In the genomic region with DNA sequence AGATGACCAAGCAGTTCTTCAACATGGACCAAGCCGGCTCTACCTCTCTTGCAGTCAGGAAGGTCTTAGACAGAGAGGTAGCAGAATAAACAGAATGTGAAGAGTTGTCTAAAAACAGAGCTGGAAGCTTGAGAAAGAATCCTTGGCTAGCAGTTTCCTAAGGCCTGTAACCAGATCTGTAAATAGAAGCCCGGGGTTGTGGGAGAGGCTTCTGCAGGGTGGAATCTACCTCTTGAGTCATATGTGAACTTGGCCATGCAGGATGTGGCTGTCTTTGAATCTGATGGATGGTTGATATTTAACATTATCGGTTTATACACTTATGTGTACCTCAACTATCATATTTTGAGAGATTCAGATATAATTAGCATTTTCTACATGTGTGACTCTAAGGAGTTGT, we compare ENCODE assay signal across 14 mouse cellular contexts.
DNase-seq lines count a peak whose midpoint lies in the region; ATAC-seq and TF ChIP-seq lines count a peak whose summit lies in the region.
"Had no signal": no experiment of that assay in that cellular context is flagged by ENCODE, and none has a peak within 500 bp of the region (broad histone marks: within the 10 kb centered on the region; RNA-seq: fewer than 3 reads in every experiment).

No protein-coding gene starts in this region.

- no peak for TF ChIP-seq CTCF in kidney, adult 2 months (conservative IDR thresholded peaks at IDR 0.05; ENCODE audit: insufficient read depth, insufficient read length, low read depth, low read length)
- TF ChIP-seq CTCF in bone marrow macrophage, adult 2 months (IDR thresholded peaks at IDR 0.05; ENCODE audit: low read depth, low read length), result no peak

- intact Hi-C loops in heart, postnatal 10 days (cut with DNase I), result no loop called here

- H3K27me3 ChIP-seq in kidney, adult 2 months (replicated peaks; ENCODE audit: control insufficient read depth, insufficient read depth, low read length), result no peaks in the 10 kb centered on the region
- no peaks in the 10 kb centered on the region for H3K27me3 ChIP-seq in hindbrain, embryonic 12.5 days
- H3K27me3 ChIP-seq: hindbrain, embryonic 13.5 days had no signal

- TF ChIP-seq POLR2A in kidney, adult 2 months (IDR thresholded peaks at IDR 0.05; ENCODE audit: low read depth, low read length), result no peak
- TF ChIP-seq POLR2A in bone marrow macrophage, adult 2 months (IDR thresholded peaks at IDR 0.05; ENCODE audit: borderline replicate concordance, low read depth, low read length), result no peak

- H3K9ac ChIP-seq in hindbrain, embryonic 12.5 days, result no peak overlapping the region
- H3K9ac ChIP-seq: hindbrain, embryonic 13.5 days had no signal

- DNase-seq in heart, adult 11 months, result peak; percentile 58
- no peak for DNase-seq in heart, postnatal 10 days
- DNase-seq in kidney, adult 2 months, result no peak
- DNase-seq in kidney, postnatal 10 days, result no peak
- DNase-seq in 3T3-L1 (ENCODE audit: low read depth, low spot score), result peak; percentile 75
- DNase-seq in thymus, postnatal 0 days (ENCODE audit: low spot score), result no peak
- DNase-seq: cerebellum, adult 9-10 months; gastrocnemius, postnatal 10 days; layer of hippocampus, adult 9-11 months had no signal

- 53% methylated on average over 3 of the region's 3 CpGs for WGBS in kidney, adult 2 months
- WGBS in hindbrain, embryonic 12.5 days, result 78% methylated on average over 3 of the region's 3 CpGs

- H3K36me3 ChIP-seq in kidney, adult 2 months (ENCODE audit: control insufficient read depth, insufficient read depth, low read length), result no peaks in the 10 kb centered on the region
- H3K36me3 ChIP-seq in hindbrain, embryonic 12.5 days, result no peaks in the 10 kb centered on the region
- H3K36me3 ChIP-seq: G1E; hindbrain, embryonic 13.5 days had no signal

- no peaks in the 10 kb centered on the region; the same call in 1 of the 2 replicates for H3K4me1 ChIP-seq in kidney, adult 2 months (ENCODE audit: control insufficient read depth, insufficient read depth, low read length)
- peaks cover 31% of the 10 kb centered on the region for H3K4me1 ChIP-seq in bone marrow macrophage, adult 2 months (ENCODE audit: control insufficient read depth, insufficient read depth, low read length)
- H3K4me1 ChIP-seq in hindbrain, embryonic 12.5 days, result no peaks in the 10 kb centered on the region
- H3K4me1 ChIP-seq: hindbrain, embryonic 13.5 days had no signal

- no peak overlapping the region for H3K4me2 ChIP-seq in hindbrain, embryonic 12.5 days (replicated peaks)
- H3K4me2 ChIP-seq: hindbrain, embryonic 13.5 days had no signal

- no peaks in the 10 kb centered on the region for H3K9me3 ChIP-seq in hindbrain, embryonic 12.5 days (replicated peaks)
- H3K9me3 ChIP-seq: G1E; hindbrain, embryonic 13.5 days had no signal

- 0 out of 2 replicates have a peak overlapping the region, but pooled peaks have one; percentile 52 for H3K27ac ChIP-seq in kidney, adult 2 months (ENCODE audit: insufficient read depth, low read depth, low read length)
- H3K27ac ChIP-seq in bone marrow macrophage, adult 2 months (ENCODE audit: insufficient read depth, low read depth, low read length), result peak overlapping the region; percentile 63
- H3K27ac ChIP-seq in hindbrain, embryonic 12.5 days, result no peak overlapping the region
- H3K27ac ChIP-seq: hindbrain, embryonic 13.5 days had no signal

- ATAC-seq in hindbrain, embryonic 12.5 days (ENCODE audit: low FRiP score), result no peak
- ATAC-seq: forebrain, embryonic 14.5 days had no signal

- no peak overlapping the region for H3K4me3 ChIP-seq in kidney, adult 2 months (ENCODE audit: insufficient read depth, low read depth, low read length)
- H3K4me3 ChIP-seq in bone marrow macrophage, adult 2 months (ENCODE audit: insufficient read depth, low read length), result no peak overlapping the region
- no peak overlapping the region for H3K4me3 ChIP-seq in hindbrain, embryonic 12.5 days
- H3K4me3 ChIP-seq: hindbrain, embryonic 13.5 days had no signal

Comparison
In these comparisons a context has a peak if more than half of its experiments do, and no peak if none do; other contexts are left out.
1. DNase-seq: peak in heart, adult 11 months (single experiment) and 3T3-L1 (single experiment); none in heart, postnatal 10 days (0 of 2), kidney, adult 2 months (single experiment), kidney, postnatal 10 days (single experiment) and thymus, postnatal 0 days (single experiment).